Mouse (Mus musculus) kidney, embryonic 14.5 days (tissue): ENCODE results near the gene Dcun1d2. TPM values are rescaled to one million over a fixed set of nuclear protein-coding genes. Genes with fewer than 3 reads are reported as not detected.
"Not testable (repeated sequence)": the region's sequence is repeated elsewhere in the genome, so short reads cannot be mapped to it uniquely, and the experiment has no call there.

Experiments
- ATAC-seq: fragments of 200-750 bp; cut with Nextera tagmentation; 2 replicates; pipeline ENCODE4 v1.8.0; 2017; ENCODE audit warnings: moderate number of reproducible peaks, mild to moderate bottlenecking, moderate TSS enrichment, moderate library complexity; ENCODE audit not compliant: low FRiP score, low TSS enrichment
- H3K27ac ChIP-seq: fragments of 300-500 bp; sonication (generic); 2 replicates; pipeline ENCODE4 v1.5.1; 2014; ENCODE audit warnings: low read depth, mild to moderate bottlenecking, low read length, moderate library complexity, mixed read lengths
- H3K27me3 ChIP-seq: fragments of 300-500 bp; sonication (generic); 2 replicates; pipeline ENCODE4 v1.6.1; 2014; ENCODE audit warnings: mild to moderate bottlenecking, low read length; ENCODE audit not compliant: control insufficient read depth, insufficient read depth
- H3K36me3 ChIP-seq: fragments of 300-500 bp; sonication (generic); 2 replicates; pipeline ENCODE4 v1.6.1; 2014; ENCODE audit warnings: low read length, mixed read lengths; ENCODE audit not compliant: control insufficient read depth, insufficient read depth
- H3K4me1 ChIP-seq: fragments of 300-500 bp; sonication (generic); 2 replicates; pipeline ENCODE4 v1.6.1; 2014; ENCODE audit warnings: low read length, mixed read lengths; ENCODE audit not compliant: control insufficient read depth, insufficient read depth
- H3K4me2 ChIP-seq: fragments of 300-500 bp; sonication (generic); replicated peaks from 2 replicates; pipeline ENCODE4 v1.6.1; 2014; ENCODE audit warnings: low read depth, mild to moderate bottlenecking, low read length
- H3K4me3 ChIP-seq: fragments of 300-500 bp; sonication (generic); 2 replicates; pipeline ENCODE4 v1.5.1; 2014; ENCODE audit warnings: mild to moderate bottlenecking, low read length
- H3K9ac ChIP-seq: fragments of 300-500 bp; sonication (generic); 2 replicates; pipeline ENCODE4 v1.6.1; 2014; ENCODE audit warnings: low read depth, mild to moderate bottlenecking, low read length, moderate library complexity
- H3K9me3 ChIP-seq: fragments of 300-500 bp; sonication (generic); 2 replicates; pipeline ENCODE4 v1.6.1; 2016; ENCODE audit warnings: low read length; ENCODE audit not compliant: control insufficient read depth
- WGBS: fragments of 180-500 bp; shearing (Covaris S2); extraction: QIAGEN DNeasy Blood & Tissue Kit; methylation state at CpG from one replicate; pipeline ENCODE4 v1.1.7; 2014; 5-methylcytosine and 5-hydroxymethylcytosine counted together
- polyA plus RNA-seq: library from polyadenylated mRNA; unstranded; fragments of >200 nt; fragmentation: Nextera tagmentation; extraction: Ambion mirVana; gene quantifications from 2 replicates; pipeline ENCODE4 v1.2.1, GENCODE M21; 2014

The Dcun1d2 gene
- polyA plus RNA-seq, result 17.4 and 26.4 TPM in 2 replicates

GRCm38 (mm10) chr8:13287692-13288623 lies at the start of gene Dcun1d2, which contains the start of gene Tmco3:
TSS of gene Dcun1d2 (minus strand) at chr8:13288131.
TSS of gene Tmco3 (plus strand) at chr8:13288190.
- H3K9me3 ChIP-seq, result no peaks in the 10 kb centered on the region
- peak within 1 kb of the TSS; percentile 76 for H3K9ac ChIP-seq
- under 1% methylated on average over 79 of the region's 79 CpGs for WGBS
- H3K4me3 ChIP-seq, result peak within 1 kb of the TSS; percentile 79
- H3K4me2 ChIP-seq, result peak within 1 kb of the TSS; percentile 95
- H3K27ac ChIP-seq, result peak within 1 kb of the TSS; percentile 93
- peaks cover 18% of the 10 kb centered on the region for H3K4me1 ChIP-seq
- peak; percentile 91 for ATAC-seq
- H3K36me3 ChIP-seq, result no peaks in the 10 kb centered on the region
- H3K27me3 ChIP-seq, result no peaks in the 10 kb centered on the region

DNA sequence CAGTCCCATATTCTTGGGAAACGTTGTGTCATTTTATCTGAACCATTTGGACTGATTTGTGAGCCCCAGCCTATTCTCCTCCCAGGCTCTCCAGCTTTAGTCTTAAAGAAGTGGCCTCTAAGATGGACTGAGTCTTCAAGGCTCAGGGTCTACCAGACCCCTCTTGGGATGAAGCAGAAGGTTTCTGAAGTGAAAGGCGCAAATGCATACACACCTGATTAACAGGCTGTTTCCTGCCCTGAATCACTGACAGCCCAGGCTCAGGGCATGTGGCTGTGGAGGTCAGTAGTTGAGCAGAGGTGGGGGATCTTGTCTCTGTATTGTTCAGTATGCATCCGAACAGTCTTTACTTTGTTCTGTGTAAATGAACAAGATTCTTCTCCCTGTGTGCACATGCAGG lies 49.7 kb upstream of the Dcun1d2 start:
- Histone ChIP-seq H3K4me1 (peaks cover 13% of the 10 kb centered on the region), H3K4me2 (peak overlapping the region; percentile 63), H3K36me3 (peaks cover 24% of the 10 kb centered on the region), H3K9me3 (no peaks in the 10 kb centered on the region), H3K9ac (peak overlapping the region; percentile 96; the same call in 1 of the 2 replicates), H3K4me3 (0 out of 2 replicates have a peak overlapping the region, but pooled peaks have one; percentile 85), H3K27me3 (no peaks in the 10 kb centered on the region), H3K27ac (no peak overlapping the region; the same call in 1 of the 2 replicates)
- ATAC-seq, result no peak
- 68% methylated on average over 3 of the region's 3 CpGs for WGBS

- H3K27ac ChIP-seq, ATAC-seq, H3K4me3 ChIP-seq, H3K27me3 ChIP-seq, H3K4me2 ChIP-seq, H3K9me3 ChIP-seq, H3K9ac ChIP-seq: not testable (repeated sequence)
- Histone ChIP-seq H3K36me3 (peaks cover 19% of the 10 kb centered on the region), H3K4me1 (peaks cover 13% of the 10 kb centered on the region)
- WGBS, result 88% methylated on average over 6 of the region's 6 CpGs
Measured at GRCm38 (mm10) chr8:13337245-13337644, 49.3 kb upstream of the Dcun1d2 start.

DNA sequence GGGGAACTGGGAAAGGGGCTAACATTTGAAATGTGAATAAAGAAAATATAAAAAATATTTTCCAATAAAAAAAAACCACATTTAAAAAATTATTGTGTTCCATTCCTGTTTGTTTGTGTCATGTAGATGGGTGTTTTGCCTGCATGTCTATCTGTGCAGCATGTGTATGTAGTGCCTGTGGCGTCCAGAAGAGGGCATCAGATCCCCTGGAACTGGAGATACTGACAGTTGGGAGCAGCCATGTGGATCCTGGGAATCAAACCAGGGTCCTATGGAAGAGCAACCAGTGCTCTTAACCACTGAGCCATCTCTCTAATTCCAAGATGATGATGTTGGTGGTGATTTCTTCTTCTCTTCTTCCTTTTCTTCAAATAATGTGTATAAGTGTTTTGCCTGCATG lies 46.7 kb upstream of the Dcun1d2 start:
- Histone ChIP-seq H3K4me2 (no peak overlapping the region), H3K9me3 (no peaks in the 10 kb centered on the region), H3K4me1 (peaks cover 5% of the 10 kb centered on the region; the same call in 1 of the 2 replicates), H3K27me3 (no peaks in the 10 kb centered on the region), H3K4me3 (no peak overlapping the region), H3K9ac (no peak overlapping the region), H3K27ac (no peak overlapping the region), H3K36me3 (no peaks in the 10 kb centered on the region)
- 61% methylated on average over 1 of the region's 1 CpGs for WGBS
- no peak for ATAC-seq

GRCm38 (mm10) chr8:13326598-13326997 lies 38.7 kb upstream of the Dcun1d2 start:
- ATAC-seq, result no peak
- H3K4me3 ChIP-seq, result no peak overlapping the region
- WGBS, result 34% methylated on average over 5 of the region's 5 CpGs
- no peaks in the 10 kb centered on the region for H3K4me1 ChIP-seq
- H3K9me3 ChIP-seq, result no peaks in the 10 kb centered on the region
- H3K4me2 ChIP-seq, result no peak overlapping the region
- no peak overlapping the region for H3K9ac ChIP-seq
- no peak overlapping the region for H3K27ac ChIP-seq
- peaks cover 3% of the 10 kb centered on the region; the same call in 1 of the 2 replicates for H3K36me3 ChIP-seq
- no peaks in the 10 kb centered on the region for H3K27me3 ChIP-seq

DNA sequence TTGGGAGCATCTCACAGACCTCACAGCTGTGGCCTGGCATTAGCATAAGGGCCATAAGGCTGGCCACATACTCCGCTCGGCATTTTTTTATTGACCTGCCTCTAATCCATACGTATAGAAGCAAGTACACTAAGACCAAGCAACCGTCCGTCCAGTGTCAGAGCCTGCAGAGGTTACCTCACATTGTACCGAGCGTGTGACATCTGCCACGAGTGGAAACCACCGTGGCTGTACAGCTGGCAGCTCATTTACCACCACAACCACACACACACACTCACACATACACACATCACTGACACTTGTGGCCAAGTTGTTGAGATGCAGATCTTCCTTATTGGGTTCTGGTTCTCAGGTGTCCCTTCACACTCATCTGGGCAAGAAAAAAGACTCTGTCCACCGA lies 28.7 kb upstream of the Dcun1d2 start:
- no peak overlapping the region for H3K9ac ChIP-seq
- peaks cover 11% of the 10 kb centered on the region; the same call in 1 of the 2 replicates for H3K36me3 ChIP-seq
- no peaks in the 10 kb centered on the region for H3K9me3 ChIP-seq
- H3K4me1 ChIP-seq, result no peaks in the 10 kb centered on the region
- no peak overlapping the region for H3K27ac ChIP-seq
- H3K4me3 ChIP-seq, result no peak overlapping the region
- no peak overlapping the region for H3K4me2 ChIP-seq
- H3K27me3 ChIP-seq, result no peaks in the 10 kb centered on the region
- ATAC-seq, result no peak
- WGBS, result 94% methylated on average over 10 of the region's 10 CpGs

DNA sequence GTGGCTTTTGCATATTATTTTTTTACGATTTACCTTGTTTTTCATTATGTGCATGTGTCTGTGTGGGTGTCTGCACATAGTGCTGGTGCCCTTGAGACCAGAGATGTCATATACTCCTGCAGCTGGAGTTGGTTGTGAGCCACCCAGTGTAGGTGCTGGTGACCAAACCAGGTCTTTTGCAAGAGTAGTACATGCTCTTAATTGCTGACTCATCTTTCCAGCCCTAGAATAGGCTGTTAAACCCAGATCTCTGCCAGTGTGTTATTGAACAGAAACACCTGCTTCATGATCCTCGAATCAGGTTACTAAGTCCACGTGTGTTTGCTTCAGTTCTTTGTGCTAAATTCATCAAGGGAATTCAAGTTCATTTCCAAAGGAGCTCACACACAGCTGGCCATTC lies 27.0 kb upstream of the Dcun1d2 start:
- Histone ChIP-seq H3K36me3 (peaks cover 13% of the 10 kb centered on the region), H3K9me3 (no peaks in the 10 kb centered on the region), H3K27me3 (no peaks in the 10 kb centered on the region), H3K4me2 (no peak overlapping the region), H3K9ac (no peak overlapping the region), H3K4me1 (no peaks in the 10 kb centered on the region), H3K27ac (no peak overlapping the region), H3K4me3 (no peak overlapping the region)
- no peak for ATAC-seq
- WGBS, result 80% methylated on average over 3 of the region's 3 CpGs

DNA sequence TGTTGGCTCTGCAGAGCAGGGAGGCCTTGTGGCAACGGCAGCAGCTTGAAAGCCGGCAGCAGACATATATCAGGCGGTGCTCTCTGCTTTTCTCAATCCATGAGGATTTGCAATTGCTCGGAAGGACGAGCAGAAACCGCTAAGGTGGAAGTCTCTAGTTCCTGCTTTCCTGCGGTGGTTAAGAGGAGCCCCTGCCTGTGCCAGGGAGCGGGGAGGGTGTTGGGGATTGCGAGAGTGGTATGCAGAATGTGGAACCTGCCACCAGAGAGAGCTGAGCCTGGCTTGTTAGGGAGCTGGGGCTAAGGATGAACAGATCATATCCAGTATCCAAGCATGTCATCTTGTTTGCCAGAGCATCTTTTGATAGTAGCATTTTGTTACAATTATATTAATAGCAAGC lies 19.0 kb upstream of the Dcun1d2 start:
- WGBS, result 87% methylated on average over 9 of the region's 9 CpGs
- Histone ChIP-seq H3K9me3 (no peaks in the 10 kb centered on the region), H3K4me1 (no peaks in the 10 kb centered on the region), H3K27ac (no peak overlapping the region), H3K4me3 (no peak overlapping the region), H3K27me3 (no peaks in the 10 kb centered on the region), H3K9ac (no peak overlapping the region), H3K36me3 (peaks cover 13% of the 10 kb centered on the region), H3K4me2 (no peak overlapping the region)
- no peak for ATAC-seq

GRCm38 (mm10) chr8:13306309-13306909 lies 18.5 kb upstream of the Dcun1d2 start:
- no peak overlapping the region for H3K4me3 ChIP-seq
- no peak overlapping the region for H3K9ac ChIP-seq
- no peaks in the 10 kb centered on the region for H3K9me3 ChIP-seq
- H3K36me3 ChIP-seq, result peaks cover 17% of the 10 kb centered on the region
- WGBS, result 85% methylated on average over 7 of the region's 7 CpGs
- H3K27me3 ChIP-seq, result no peaks in the 10 kb centered on the region
- no peaks in the 10 kb centered on the region for H3K4me1 ChIP-seq
- no peak overlapping the region for H3K4me2 ChIP-seq
- H3K27ac ChIP-seq, result no peak overlapping the region
- ATAC-seq, result no peak
